Mouse (Mus musculus): ENCODE measurements around the gene Sfswap. TPM values are rescaled to one million over a fixed set of nuclear protein-coding genes. Genes with fewer than 3 reads are reported as not detected.
A peak's percentile ranks its signal among the peaks of the same experiment; 100 is the strongest.
"Not testable (repeated sequence)": the region's sequence is repeated elsewhere in the genome, so short reads cannot be mapped to it uniquely, and the experiment has no call there.

Sfswap gene
- polyA plus RNA-seq, 1 experiment from 2014 or later: 40.9 TPM

DNA sequence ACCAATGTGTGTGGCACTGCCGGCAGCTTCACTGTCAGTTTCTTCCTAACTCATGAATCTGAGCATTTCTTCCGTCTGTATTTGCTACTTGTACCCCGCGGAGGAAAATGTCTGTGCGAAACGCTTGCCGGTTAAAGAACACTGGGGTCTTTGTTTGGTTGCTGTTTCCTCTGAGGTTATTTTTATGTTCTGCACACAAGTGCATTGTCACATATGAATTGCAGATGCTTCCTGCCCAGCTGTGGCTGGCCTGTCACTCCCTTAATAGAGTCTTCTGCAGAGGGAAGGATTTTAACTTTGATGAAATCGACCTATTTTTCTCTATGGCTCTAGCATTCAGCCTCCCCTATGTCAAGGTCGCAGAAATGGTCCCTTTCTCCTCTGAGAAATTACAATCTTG is 37.4 kb upstream of the Sfswap start:
- H3K27me3 ChIP-seq (ENCODE audit: control insufficient read depth, insufficient read depth, low read depth, low read length); H3K9ac ChIP-seq (ENCODE audit: low read length); H3K4me1 ChIP-seq (replicated peaks; ENCODE audit: control insufficient read depth, insufficient read depth, low read length); H3K9me3 ChIP-seq (ENCODE audit: control insufficient read depth, low read length); H3K4me3 ChIP-seq (ENCODE audit: low read length); H3K4me2 ChIP-seq (ENCODE audit: low read depth, low read length); H3K36me3 ChIP-seq (ENCODE audit: control insufficient read depth, insufficient read depth, low read length): not testable (repeated sequence)
- WGBS: 48% methylated on average over 9 of the region's 9 CpGs
- ATAC-seq (ENCODE audit: low read depth): peak; percentile 59; the same call in 1 of the 2 replicates
- H3K27ac ChIP-seq (ENCODE audit: low read length): peak overlapping the region; percentile 56

DNA sequence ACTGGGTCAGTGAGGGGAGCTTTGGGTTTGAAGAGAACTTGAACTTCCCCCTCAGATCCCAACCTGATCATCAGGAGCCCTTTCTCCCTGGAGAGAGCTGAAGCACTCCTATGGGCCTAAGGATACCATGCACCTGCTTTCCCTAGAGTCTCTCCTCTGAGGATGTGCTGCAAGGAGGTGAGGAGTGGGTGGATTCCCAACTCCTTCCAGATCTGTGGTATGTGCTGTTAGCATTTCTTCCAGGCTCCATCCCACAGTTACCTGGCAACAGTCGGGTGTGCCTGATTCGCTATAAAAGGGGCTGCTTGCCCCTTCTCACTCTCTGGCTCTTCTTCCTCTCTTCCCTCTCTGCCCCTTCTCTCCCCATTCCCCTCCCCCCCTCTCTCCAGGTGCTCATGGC is 35.2 kb upstream of the Sfswap start:
- Histone ChIP-seq H3K4me2 (ENCODE audit: low read depth, low read length) (no peak overlapping the region), H3K4me3 (ENCODE audit: low read length) (no peak overlapping the region), H3K36me3 (ENCODE audit: control insufficient read depth, insufficient read depth, low read length) (no peaks in the 10 kb centered on the region), H3K9ac (ENCODE audit: low read length) (no peak overlapping the region), H3K9me3 (ENCODE audit: control insufficient read depth, low read length) (no peaks in the 10 kb centered on the region), H3K4me1 (replicated peaks; ENCODE audit: control insufficient read depth, insufficient read depth, low read length) (no peaks in the 10 kb centered on the region), H3K27ac (ENCODE audit: low read length) (no peak overlapping the region), H3K27me3 (ENCODE audit: control insufficient read depth, insufficient read depth, low read depth, low read length) (no peaks in the 10 kb centered on the region)
- ATAC-seq (ENCODE audit: low read depth): no peak
- WGBS: 42% methylated on average over 2 of the region's 2 CpGs

DNA sequence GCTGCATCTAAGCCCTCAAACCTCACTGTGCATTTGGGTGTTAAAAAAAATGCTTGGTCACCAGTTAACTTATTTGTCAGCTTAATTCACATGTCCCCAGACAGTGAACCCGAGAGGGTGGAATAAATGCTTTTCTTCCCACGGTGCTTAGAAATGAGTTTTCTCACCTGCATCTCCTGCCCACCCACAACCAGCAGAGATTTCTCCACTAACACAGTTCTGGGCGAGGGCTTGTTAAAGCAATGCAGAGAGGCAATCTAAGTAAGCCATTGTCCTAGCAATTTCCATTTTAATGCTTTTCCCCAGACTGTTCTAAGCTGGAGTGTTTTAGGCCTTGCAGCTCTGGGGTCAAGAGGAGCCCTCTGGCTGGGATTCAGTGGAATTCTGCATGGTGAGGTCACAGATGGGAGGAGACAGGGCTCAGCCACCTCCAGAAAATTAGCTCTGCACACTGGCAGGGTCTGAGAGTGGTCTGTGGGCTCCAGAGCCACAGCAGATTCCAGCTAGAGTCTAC is 25.4 kb upstream of the Sfswap start:
- no peak for ATAC-seq (ENCODE audit: low read depth)
- 61% methylated on average over 3 of the region's 3 CpGs for WGBS

DNA sequence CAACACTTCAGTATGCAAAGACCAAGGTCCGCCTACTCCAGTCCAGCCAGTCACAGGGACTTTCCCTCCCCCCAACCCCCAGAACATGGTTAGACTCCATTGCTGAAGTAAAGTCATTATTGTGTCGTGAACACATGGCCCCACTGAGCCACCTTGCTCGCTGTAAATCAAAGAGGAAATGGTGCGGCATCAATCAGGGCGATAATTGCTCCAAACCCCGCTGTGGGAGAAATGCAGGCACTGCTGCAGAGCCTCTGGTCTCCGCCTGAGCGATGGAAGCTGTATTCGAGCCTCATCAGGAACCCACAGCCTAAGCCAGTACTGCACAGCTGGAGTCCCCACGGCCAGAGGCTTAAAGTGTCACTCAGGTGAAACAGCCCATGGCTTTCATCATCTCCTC is 11.1 kb upstream of the Sfswap start:
- Histone ChIP-seq H3K27me3 (ENCODE audit: control insufficient read depth, insufficient read depth, low read depth, low read length) (no peaks in the 10 kb centered on the region), H3K4me1 (replicated peaks; ENCODE audit: control insufficient read depth, insufficient read depth, low read length) (no peaks in the 10 kb centered on the region), H3K9me3 (ENCODE audit: control insufficient read depth, low read length) (no peaks in the 10 kb centered on the region), H3K4me3 (ENCODE audit: low read length) (no peak overlapping the region), H3K27ac (ENCODE audit: low read length) (no peak overlapping the region), H3K36me3 (ENCODE audit: control insufficient read depth, insufficient read depth, low read length) (no peaks in the 10 kb centered on the region), H3K9ac (ENCODE audit: low read length) (no peak overlapping the region), H3K4me2 (ENCODE audit: low read depth, low read length) (no peak overlapping the region)
- WGBS: 33% methylated on average over 10 of the region's 10 CpGs
- no peak for ATAC-seq (ENCODE audit: low read depth)

More for the DNA sequence above, 25.4 kb upstream of the Sfswap start:
- Histone ChIP-seq H3K27ac (ENCODE audit: low read length) (no peak overlapping the region), H3K4me1 (replicated peaks; ENCODE audit: control insufficient read depth, insufficient read depth, low read length) (no peaks in the 10 kb centered on the region), H3K4me2 (ENCODE audit: low read depth, low read length) (no peak overlapping the region), H3K27me3 (ENCODE audit: control insufficient read depth, insufficient read depth, low read depth, low read length) (no peaks in the 10 kb centered on the region), H3K9ac (ENCODE audit: low read length) (no peak overlapping the region), H3K9me3 (ENCODE audit: control insufficient read depth, low read length) (no peaks in the 10 kb centered on the region), H3K4me3 (ENCODE audit: low read length) (no peak overlapping the region), H3K36me3 (ENCODE audit: control insufficient read depth, insufficient read depth, low read length) (no peaks in the 10 kb centered on the region)

DNA sequence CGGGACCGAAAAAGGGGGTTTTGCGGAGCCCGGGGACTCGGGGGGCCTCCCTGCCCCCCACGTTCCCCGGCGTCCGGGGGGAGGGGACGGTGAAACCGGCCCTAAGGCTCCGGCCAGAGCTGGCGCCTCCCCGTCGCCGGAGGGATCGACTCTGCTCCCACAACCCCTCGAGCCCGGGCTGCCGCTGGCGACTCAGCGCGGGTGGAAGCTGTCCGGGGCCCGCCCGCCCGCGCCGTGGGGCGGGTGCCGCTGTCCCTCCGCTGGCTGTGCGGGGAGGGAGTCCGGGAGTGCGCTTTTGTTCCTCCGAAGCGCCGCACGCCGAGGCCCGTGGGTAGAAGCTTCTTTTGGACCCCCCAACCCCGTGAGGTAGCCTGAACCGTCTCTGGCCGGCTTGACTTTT is 650 bp downstream of the Sfswap start:
- H3K4me1 ChIP-seq (replicated peaks; ENCODE audit: control insufficient read depth, insufficient read depth, low read length): peaks cover 8% of the 10 kb centered on the region
- H3K4me3 ChIP-seq (ENCODE audit: low read length): peak overlapping the region; percentile 76
- H3K27me3 ChIP-seq (ENCODE audit: control insufficient read depth, insufficient read depth, low read depth, low read length): peaks cover 3% of the 10 kb centered on the region; the same call in 1 of the 2 replicates
- peak overlapping the region; percentile 83 for H3K9ac ChIP-seq (ENCODE audit: low read length)
- peaks cover 23% of the 10 kb centered on the region for H3K36me3 ChIP-seq (ENCODE audit: control insufficient read depth, insufficient read depth, low read length)
- ATAC-seq (ENCODE audit: low read depth): peak; percentile 53
- under 1% methylated on average over 36 of the region's 44 CpGs for WGBS
- no peak overlapping the region for H3K27ac ChIP-seq (ENCODE audit: low read length)
- no peaks in the 10 kb centered on the region for H3K9me3 ChIP-seq (ENCODE audit: control insufficient read depth, low read length)
- H3K4me2 ChIP-seq (ENCODE audit: low read depth, low read length): peak overlapping the region; percentile 87

DNA sequence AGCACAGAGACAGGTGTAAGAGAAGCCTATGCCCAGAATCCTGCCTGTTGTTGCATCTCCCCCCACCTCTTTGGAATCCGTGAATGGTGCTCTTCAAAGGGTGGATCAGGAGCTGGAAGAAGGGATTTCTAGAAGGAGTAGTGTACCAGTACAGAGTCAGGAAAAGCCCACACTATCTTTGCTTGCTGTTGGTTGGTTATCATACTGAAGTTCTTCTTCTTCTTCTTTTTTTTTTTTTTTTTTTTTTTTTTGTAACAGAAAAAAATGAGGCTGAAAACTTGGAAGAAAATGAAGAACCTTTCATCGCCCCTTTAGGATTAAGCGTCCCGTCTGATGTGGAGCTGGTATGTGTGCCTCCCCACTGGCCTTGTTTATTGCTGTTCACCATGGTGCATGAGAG is 5.9 kb downstream of the Sfswap start:
- Histone ChIP-seq H3K27ac (ENCODE audit: low read length) (no peak overlapping the region), H3K9me3 (ENCODE audit: control insufficient read depth, low read length) (no peaks in the 10 kb centered on the region), H3K9ac (ENCODE audit: low read length) (no peak overlapping the region), H3K4me2 (ENCODE audit: low read depth, low read length) (no peak overlapping the region), H3K27me3 (ENCODE audit: control insufficient read depth, insufficient read depth, low read depth, low read length) (no peaks in the 10 kb centered on the region), H3K4me1 (replicated peaks; ENCODE audit: control insufficient read depth, insufficient read depth, low read length) (peaks cover 8% of the 10 kb centered on the region), H3K4me3 (ENCODE audit: low read length) (no peak overlapping the region), H3K36me3 (ENCODE audit: control insufficient read depth, insufficient read depth, low read length) (peaks cover 57% of the 10 kb centered on the region)
- WGBS: 91% methylated on average over 4 of the region's 4 CpGs
- no peak for ATAC-seq (ENCODE audit: low read depth)

DNA sequence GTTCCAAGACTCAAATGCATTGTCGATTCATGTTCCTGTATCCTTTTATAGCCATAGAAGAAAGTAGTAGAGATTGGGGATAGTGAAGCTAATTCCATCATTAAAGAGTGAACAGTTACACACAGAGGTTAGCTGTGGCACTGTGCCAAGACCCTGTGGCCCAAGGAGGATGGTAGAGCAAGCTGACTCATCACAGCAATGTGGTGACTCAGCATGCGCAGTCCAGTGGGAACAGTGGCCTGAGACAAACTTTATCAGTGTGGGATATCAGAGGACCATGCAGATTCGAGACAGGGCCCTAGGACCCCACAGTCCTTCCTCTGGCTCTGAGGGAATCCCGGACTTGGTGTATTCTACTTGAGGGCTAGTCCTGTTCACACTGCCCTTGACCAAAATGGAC is 17.2 kb downstream of the Sfswap start:
- Histone ChIP-seq H3K9me3 (ENCODE audit: control insufficient read depth, low read length) (no peaks in the 10 kb centered on the region), H3K27ac (ENCODE audit: low read length) (no peak overlapping the region), H3K4me3 (ENCODE audit: low read length) (no peak overlapping the region), H3K4me2 (ENCODE audit: low read depth, low read length) (no peak overlapping the region), H3K27me3 (ENCODE audit: control insufficient read depth, insufficient read depth, low read depth, low read length) (no peaks in the 10 kb centered on the region), H3K36me3 (ENCODE audit: control insufficient read depth, insufficient read depth, low read length) (peaks cover 66% of the 10 kb centered on the region), H3K9ac (ENCODE audit: low read length) (no peak overlapping the region), H3K4me1 (replicated peaks; ENCODE audit: control insufficient read depth, insufficient read depth, low read length) (no peaks in the 10 kb centered on the region)
- ATAC-seq (ENCODE audit: low read depth): no peak
- WGBS: 86% methylated on average over 4 of the region's 4 CpGs

DNA sequence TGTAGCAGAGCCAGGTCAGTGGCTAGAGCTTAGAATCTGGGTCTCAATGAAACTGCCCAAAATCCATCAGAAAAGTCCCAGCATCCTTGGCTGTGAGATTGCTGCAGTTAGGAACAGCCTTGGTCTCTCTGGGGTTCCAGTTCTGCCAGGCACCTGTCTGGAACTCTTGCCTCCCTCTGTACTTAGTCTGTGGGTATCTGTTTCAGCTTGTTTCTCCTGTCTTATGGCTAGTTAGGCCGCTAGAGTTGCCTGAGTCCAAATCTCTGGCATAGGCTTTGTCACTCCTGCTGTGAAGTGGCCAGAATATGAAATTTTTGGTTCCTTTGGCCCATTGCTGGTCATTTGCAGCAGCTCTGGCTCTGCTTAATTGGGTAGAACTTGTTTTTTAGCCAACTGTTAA is 17.8 kb downstream of the Sfswap start:
- no peaks in the 10 kb centered on the region for H3K4me1 ChIP-seq (replicated peaks; ENCODE audit: control insufficient read depth, insufficient read depth, low read length)
- peaks cover 65% of the 10 kb centered on the region for H3K36me3 ChIP-seq (ENCODE audit: control insufficient read depth, insufficient read depth, low read length)
- H3K4me3 ChIP-seq (ENCODE audit: low read length): no peak overlapping the region
- no peaks in the 10 kb centered on the region for H3K9me3 ChIP-seq (ENCODE audit: control insufficient read depth, low read length)
- H3K4me2 ChIP-seq (ENCODE audit: low read depth, low read length): no peak overlapping the region
- H3K9ac ChIP-seq (ENCODE audit: low read length): no peak overlapping the region
- 86% methylated on average over 1 of the region's 1 CpGs for WGBS
- H3K27me3 ChIP-seq (ENCODE audit: control insufficient read depth, insufficient read depth, low read depth, low read length): no peaks in the 10 kb centered on the region
- ATAC-seq (ENCODE audit: low read depth): no peak
- no peak overlapping the region for H3K27ac ChIP-seq (ENCODE audit: low read length)

DNA sequence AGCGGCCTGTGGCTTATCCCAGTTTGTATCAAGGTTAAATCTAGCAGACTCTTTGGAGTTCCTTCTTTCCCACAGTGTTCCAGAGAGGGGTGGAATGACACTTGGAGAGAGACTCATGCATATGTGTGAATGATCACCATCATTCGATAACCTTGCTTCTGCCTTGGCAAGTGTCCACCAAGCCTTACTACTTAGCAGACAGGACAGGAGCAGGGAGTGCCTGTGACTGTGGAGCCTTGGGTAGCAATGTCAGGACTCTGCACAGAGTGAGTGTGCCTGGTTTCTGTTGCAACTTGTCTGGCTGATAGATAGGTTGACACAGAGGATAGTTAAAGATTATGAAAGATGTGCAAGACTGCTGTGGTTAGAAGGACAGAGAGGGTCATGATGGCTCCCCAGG is 18.6 kb downstream of the Sfswap start:
- Histone ChIP-seq H3K27me3 (ENCODE audit: control insufficient read depth, insufficient read depth, low read depth, low read length) (no peaks in the 10 kb centered on the region), H3K4me3 (ENCODE audit: low read length) (no peak overlapping the region), H3K9ac (ENCODE audit: low read length) (no peak overlapping the region), H3K4me1 (replicated peaks; ENCODE audit: control insufficient read depth, insufficient read depth, low read length) (no peaks in the 10 kb centered on the region), H3K27ac (ENCODE audit: low read length) (no peak overlapping the region), H3K9me3 (ENCODE audit: control insufficient read depth, low read length) (no peaks in the 10 kb centered on the region), H3K36me3 (ENCODE audit: control insufficient read depth, insufficient read depth, low read length) (peaks cover 61% of the 10 kb centered on the region), H3K4me2 (ENCODE audit: low read depth, low read length) (no peak overlapping the region)
- no peak for ATAC-seq (ENCODE audit: low read depth)
- WGBS: 86% methylated on average over 2 of the region's 2 CpGs

DNA sequence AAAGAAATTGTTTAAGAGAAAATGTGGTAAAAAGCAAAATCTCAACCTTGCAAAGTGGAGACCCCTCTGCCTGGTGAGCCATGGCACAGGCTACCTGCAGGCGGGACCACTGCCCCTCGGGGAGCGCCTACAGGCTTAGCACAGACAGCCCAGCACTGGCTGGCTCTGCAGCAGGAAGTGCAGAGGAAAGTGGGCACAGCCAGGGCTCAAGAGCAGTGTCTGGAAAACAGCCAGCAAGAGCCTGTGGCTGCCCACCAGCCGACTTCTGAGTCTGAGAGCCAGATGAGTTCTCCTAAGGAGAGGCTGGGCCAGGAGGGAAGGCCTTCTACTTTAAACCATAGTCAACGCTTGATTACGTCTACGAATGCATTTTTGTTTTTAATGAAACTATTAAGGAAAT is 20.5 kb downstream of the Sfswap start:
- WGBS: 86% methylated on average over 7 of the region's 7 CpGs
- Histone ChIP-seq H3K4me1 (replicated peaks; ENCODE audit: control insufficient read depth, insufficient read depth, low read length) (no peaks in the 10 kb centered on the region), H3K9me3 (ENCODE audit: control insufficient read depth, low read length) (no peaks in the 10 kb centered on the region), H3K27me3 (ENCODE audit: control insufficient read depth, insufficient read depth, low read depth, low read length) (no peaks in the 10 kb centered on the region), H3K9ac (ENCODE audit: low read length) (no peak overlapping the region), H3K4me2 (ENCODE audit: low read depth, low read length) (no peak overlapping the region), H3K36me3 (ENCODE audit: control insufficient read depth, insufficient read depth, low read length) (peaks cover 52% of the 10 kb centered on the region), H3K27ac (ENCODE audit: low read length) (no peak overlapping the region), H3K4me3 (ENCODE audit: low read length) (no peak overlapping the region)
- no peak for ATAC-seq (ENCODE audit: low read depth)

Data from lung, embryonic 16.5 days (tissue).